Mouse (Mus musculus) heart, adult 18-20 months (tissue): ENCODE results near the gene Hbb-bh1. TPM values are rescaled to one million over a fixed set of nuclear protein-coding genes. Genes with fewer than 3 reads are reported as not detected.
"Not testable (repeated sequence)": the region's sequence is repeated elsewhere in the genome, so short reads cannot be mapped to it uniquely, and the experiment has no call there.

Source experiments
- DNase-seq, 2 experiments: peaks; one replicate each; pipeline ENCODE4 v3.0.0; 2021 to 2022; ENCODE audit warnings: mixed read lengths in 1 of 2
- total RNA-seq, 2 experiments: library from RNA; stranded (reverse); gene quantifications; 2 replicates each; pipeline ENCODE4 v1.2.3; 2021

The Hbb-bh1 gene
- total RNA-seq, 2 experiments from 2014 or later = not detected

- DNase-seq = no peak
Observed at GRCm38 (mm10) chr7:103811223-103811845, 31.6 kb downstream of the Hbb-bh1 start.

GRCm38 (mm10) chr7:103810746-103811145 is 32.2 kb downstream of the Hbb-bh1 start:
- no peak for DNase-seq

GRCm38 (mm10) chr7:103810296-103810695 is 32.7 kb downstream of the Hbb-bh1 start:
- no peak for DNase-seq

GRCm38 (mm10) chr7:103809801-103810155 is 33.2 kb downstream of the Hbb-bh1 start:
- DNase-seq = no peak

- no peak for DNase-seq
Observed at GRCm38 (mm10) chr7:103808971-103809800, 33.8 kb downstream of the Hbb-bh1 start.

GRCm38 (mm10) chr7:103808120-103808519 is 34.8 kb downstream of the Hbb-bh1 start:
- DNase-seq = not testable (repeated sequence)

- DNase-seq = peak in 1 of 2 experiments; percentile 43
Observed at GRCm38 (mm10) chr7:103806856-103807255, 36.1 kb downstream of the Hbb-bh1 start.

- peak in 1 of 2 experiments; percentile 4 for DNase-seq
Observed at GRCm38 (mm10) chr7:103792669-103793388, 50.1 kb downstream of the Hbb-bh1 start.

- no peak for DNase-seq
Observed at GRCm38 (mm10) chr7:103791721-103792120, 51.2 kb downstream of the Hbb-bh1 start, which contains the start of gene Olfr67. Gene Olfr67 (minus strand): TSS chr7:103791821.

Other genes starting within 250 kb of the Hbb-bh1 start
- gene Olfr619, start 242.6 kb downstream of the Hbb-bh1 start, total RNA-seq = not detected
- gene Olfr620, start 230.6 kb downstream of the Hbb-bh1 start, total RNA-seq = not detected
- not detected for gene Olfr622, start 200.5 kb downstream of the Hbb-bh1 start, total RNA-seq
- not detected for gene Olfr623, start 179.5 kb downstream of the Hbb-bh1 start, total RNA-seq
- gene Olfr624, start 172.0 kb downstream of the Hbb-bh1 start, total RNA-seq = not detected
- not detected for gene Olfr625-ps1, start 160.4 kb downstream of the Hbb-bh1 start, total RNA-seq
- not detected for gene Olfr243, start 128.5 kb downstream of the Hbb-bh1 start, total RNA-seq
- not detected for gene Olfr628, start 112.8 kb downstream of the Hbb-bh1 start, total RNA-seq
- gene Olfr629, start 98.2 kb downstream of the Hbb-bh1 start, total RNA-seq = not detected
- gene Olfr630, start 85.8 kb downstream of the Hbb-bh1 start, total RNA-seq = not detected
- gene Olfr69, start 71.6 kb downstream of the Hbb-bh1 start, total RNA-seq = not detected
- gene Olfr68, start 63.5 kb downstream of the Hbb-bh1 start, total RNA-seq = not detected
- not detected for gene Olfr67, start 51.3 kb downstream of the Hbb-bh1 start, total RNA-seq
- 1,000 to 10,000 TPM; 1,004 to 1,120 TPM for gene Hbb-bt, start 29.2 kb downstream of the Hbb-bh1 start, total RNA-seq
- over 10,000 TPM; 10,167 to 10,648 TPM for gene Hbb-bs, start 15.1 kb downstream of the Hbb-bh1 start, total RNA-seq
- gene Hbb-bh2, start 2.6 kb downstream of the Hbb-bh1 start, total RNA-seq = not detected
- gene Hbb-y, start 10.1 kb upstream of the Hbb-bh1 start, total RNA-seq = not detected
- not detected for gene Olfr66, start 43.1 kb upstream of the Hbb-bh1 start, total RNA-seq
- not detected for gene Olfr64, start 51.3 kb upstream of the Hbb-bh1 start, total RNA-seq
- gene Olfr65, start 60.3 kb upstream of the Hbb-bh1 start, total RNA-seq = not detected
- not detected for gene Olfr631, start 85.7 kb upstream of the Hbb-bh1 start, total RNA-seq
- not detected for gene Olfr632, start 91.2 kb upstream of the Hbb-bh1 start, total RNA-seq
- gene Olfr633, start 101.3 kb upstream of the Hbb-bh1 start, total RNA-seq = not detected
- gene Olfr635, start 128.0 kb upstream of the Hbb-bh1 start, total RNA-seq = not detected
- not detected for gene Olfr638, start 155.6 kb upstream of the Hbb-bh1 start, total RNA-seq
- gene Olfr639, start 174.1 kb upstream of the Hbb-bh1 start, total RNA-seq = under 1 TPM; 0.05 TPM
- not detected for gene Olfr640, start 182.4 kb upstream of the Hbb-bh1 start, total RNA-seq
- gene Olfr641, start 192.3 kb upstream of the Hbb-bh1 start, total RNA-seq = not detected
- gene Olfr642, start 209.5 kb upstream of the Hbb-bh1 start, total RNA-seq = not detected
- not detected for gene 4930516K23Rik, start 218.3 kb upstream of the Hbb-bh1 start, total RNA-seq
- not detected for gene Olfr644, start 228.7 kb upstream of the Hbb-bh1 start, total RNA-seq
- not detected for gene Olfr645, start 242.3 kb upstream of the Hbb-bh1 start, total RNA-seq